Mouse (Mus musculus) T-helper 2 cell (primary cell): ENCODE measurements around the gene Bspry.
"Not testable (repeated sequence)": the region's sequence is repeated elsewhere in the genome, so short reads cannot be mapped to it uniquely, and the experiment has no call there.

ENCODE experiments used
- in situ Hi-C: fragments of 300-600 bp; cut with MboI, MseI; formaldehyde crosslinking; loops from one replicate; pipeline ENCODE4 v1.15.1; 2025; ENCODE audit warnings: high pct_unique_total_duplicates

The Bspry gene

DNA sequence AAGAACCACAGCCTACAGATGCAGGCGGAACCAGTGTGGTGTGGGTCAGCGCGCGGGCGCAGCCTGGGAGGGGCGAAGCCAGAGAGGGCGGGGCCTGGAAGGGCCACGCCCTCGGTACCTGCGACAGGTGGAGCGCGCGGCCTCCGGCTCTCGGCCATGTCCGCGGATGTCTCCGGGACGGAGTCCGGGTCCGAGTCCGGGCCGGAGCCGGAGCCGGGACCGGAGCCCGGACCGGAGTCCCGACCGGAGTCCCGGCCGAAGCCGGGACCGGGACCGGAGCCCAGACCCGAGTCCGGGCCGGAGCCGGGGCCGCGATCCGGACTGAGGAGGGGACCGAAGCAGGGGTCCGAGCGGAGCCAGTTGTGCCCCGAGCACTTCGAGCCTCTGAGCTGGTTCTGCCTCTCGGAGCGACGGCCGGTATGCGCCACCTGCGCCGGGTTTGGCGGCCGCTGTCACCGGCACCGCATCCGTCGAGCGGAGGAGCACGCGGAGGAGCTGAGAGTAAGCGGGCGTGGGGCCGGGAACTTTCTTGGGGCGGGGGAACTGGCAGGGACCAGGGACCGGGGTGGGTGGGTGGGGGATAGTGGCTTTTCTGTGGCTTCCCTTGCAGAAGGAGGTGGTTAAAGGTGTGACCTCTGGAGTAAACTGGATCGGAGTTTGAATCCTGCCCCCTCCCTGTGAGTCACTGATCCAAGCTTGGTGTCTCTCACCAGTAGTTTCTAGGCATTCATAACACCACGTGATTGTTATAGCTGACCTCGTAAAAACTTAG is at the start of gene Bspry:
Gene Bspry (plus strand): TSS at position 117 of the 772 bp plus-strand sequence.
- in situ Hi-C loops, result no loop called here

- in situ Hi-C loops, result no loop called here
These were observed 49.2 kb upstream of the Bspry start for GRCm38 (mm10) chr4:62430678-62431077.

DNA sequence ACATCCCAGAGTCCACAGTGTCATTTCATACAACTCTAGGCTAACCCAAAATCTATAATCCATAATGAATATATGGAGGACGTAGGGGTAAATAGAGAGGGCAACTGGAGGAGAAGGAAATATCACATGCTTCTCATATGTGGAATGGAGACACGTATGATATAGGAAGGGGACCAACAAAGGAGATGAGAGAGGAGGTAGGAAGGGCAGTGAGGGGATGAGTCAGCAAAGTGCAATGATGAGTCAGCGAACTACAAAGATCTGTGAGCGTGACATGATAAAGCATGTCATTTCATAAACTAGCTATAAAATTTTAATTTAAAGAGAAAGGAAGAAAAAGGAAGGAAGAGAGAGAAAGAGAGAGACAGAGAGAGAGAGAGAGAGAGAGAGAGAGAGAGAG is 48.3 kb upstream of the Bspry start:
- in situ Hi-C loops, result no loop called here

- in situ Hi-C loops, result no loop called here
These were observed 45.6 kb upstream of the Bspry start for GRCm38 (mm10) chr4:62433939-62434870.

DNA sequence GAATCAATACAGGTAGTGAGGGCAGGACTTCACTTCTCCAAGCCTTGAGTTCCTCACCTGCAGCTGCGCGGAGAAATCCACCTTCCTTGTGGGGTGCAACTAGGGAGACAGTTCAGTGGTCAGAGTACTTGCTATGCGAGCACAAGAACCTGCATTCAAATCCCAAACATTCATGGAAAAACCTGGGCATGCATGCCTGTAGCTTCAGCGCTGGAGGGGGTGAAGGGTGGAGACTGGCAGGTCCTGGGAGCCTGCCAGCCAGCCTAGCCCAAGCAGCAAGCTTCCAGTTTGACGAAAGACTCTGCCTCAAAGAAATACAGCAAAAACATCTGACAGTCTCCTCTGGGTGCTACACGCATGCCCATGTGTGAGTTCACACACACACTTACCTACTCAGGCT is 44.8 kb upstream of the Bspry start, which contains the start of gene Rnf183:
Gene Rnf183 (minus strand): TSS at position 172 of the 400 bp plus-strand sequence.
- in situ Hi-C loops, result no loop called here

DNA sequence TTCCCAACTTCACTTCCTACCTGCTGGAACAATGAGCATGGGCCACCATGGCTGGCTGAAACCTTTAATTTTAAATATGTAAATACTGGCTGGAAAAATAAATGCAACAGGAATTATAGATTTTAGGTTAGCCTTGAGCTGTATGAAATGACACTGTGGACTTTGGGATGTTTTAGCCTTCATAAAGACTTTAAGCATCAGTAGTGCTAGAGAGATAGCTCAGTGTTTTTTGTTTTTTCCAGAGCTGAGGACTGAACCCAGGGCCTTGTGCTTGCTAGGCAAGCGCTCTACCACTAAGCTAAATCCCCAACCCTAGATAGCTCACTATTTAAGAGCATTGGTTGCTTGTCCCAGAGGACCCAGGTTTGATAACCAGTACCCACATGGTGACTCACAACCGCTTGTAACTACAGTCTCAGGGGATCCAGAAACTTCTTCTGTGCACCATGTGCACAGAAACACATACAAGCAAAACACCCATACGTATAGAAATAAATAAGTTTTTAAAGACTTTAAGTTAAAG is 42.5 kb upstream of the Bspry start:
- in situ Hi-C loops, result no loop called here

GRCm38 (mm10) chr4:62437871-62438270 is 42.0 kb upstream of the Bspry start:
- in situ Hi-C loops, result no loop called here

DNA sequence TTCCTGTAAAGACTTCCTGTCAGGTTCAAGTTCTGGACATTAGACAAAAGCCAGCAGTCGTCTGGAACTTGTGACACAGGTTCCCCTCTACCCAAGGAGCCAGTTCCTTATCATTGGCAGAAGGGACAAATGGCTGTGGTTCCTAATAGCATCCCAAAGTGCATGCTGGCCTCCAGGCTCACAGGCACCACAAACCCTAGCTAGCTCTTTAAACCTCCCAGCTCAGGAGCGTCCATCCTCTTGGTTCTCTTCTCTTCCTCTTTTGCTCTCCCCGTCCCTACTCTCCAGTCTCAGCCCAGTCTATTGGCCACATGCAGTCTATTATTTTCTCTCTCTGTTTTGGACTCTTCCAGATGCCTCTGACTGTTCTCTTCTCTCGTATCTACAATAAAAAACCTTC is 40.1 kb upstream of the Bspry start:
- in situ Hi-C loops, result no loop called here

GRCm38 (mm10) chr4:62440544-62440943 is 39.3 kb upstream of the Bspry start:
- in situ Hi-C loops, result no loop called here

DNA sequence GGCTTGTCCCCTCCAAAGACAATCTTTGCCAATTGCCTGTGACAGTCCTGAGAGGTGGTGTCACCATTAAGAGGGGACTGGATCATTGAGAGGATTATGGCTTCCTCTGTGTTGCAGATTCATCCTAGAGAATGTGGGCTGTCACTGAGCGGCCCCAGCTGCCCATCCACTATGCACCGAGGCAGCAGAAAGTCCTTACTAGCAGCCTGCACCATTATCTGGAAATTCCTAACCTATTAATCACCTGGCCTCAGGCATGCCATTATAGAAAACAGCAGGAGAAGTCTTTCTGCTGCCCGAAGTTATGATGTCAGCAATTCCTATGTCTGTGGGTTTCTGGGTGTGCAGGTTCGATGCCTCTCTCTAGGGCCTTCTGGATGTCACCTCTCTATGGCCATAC is 38.9 kb upstream of the Bspry start:
- in situ Hi-C loops, result no loop called here

DNA sequence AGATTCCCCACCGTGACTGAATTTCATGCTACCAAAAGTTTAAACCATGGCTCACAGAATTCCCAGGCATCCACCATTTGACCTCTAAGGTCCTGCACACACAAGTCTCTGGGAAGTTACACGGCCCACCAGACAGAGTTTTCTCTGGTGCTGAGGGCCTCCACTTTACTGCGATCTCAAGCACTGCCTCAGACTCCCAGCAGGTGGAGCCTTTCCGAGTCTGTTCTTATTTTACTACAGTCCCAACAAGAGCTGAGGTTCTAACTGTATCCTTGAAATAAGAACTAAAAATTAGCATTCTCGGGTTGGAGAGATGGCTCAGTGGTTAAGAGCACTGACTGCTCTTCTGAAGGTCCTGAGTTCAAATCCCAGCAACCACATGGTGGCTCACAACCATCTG is 24.9 kb upstream of the Bspry start:
- in situ Hi-C loops, result loop anchor here (10.0 kb wide), 1 partner anchor 310 kb away; no protein-coding TSS in a partner anchor

DNA sequence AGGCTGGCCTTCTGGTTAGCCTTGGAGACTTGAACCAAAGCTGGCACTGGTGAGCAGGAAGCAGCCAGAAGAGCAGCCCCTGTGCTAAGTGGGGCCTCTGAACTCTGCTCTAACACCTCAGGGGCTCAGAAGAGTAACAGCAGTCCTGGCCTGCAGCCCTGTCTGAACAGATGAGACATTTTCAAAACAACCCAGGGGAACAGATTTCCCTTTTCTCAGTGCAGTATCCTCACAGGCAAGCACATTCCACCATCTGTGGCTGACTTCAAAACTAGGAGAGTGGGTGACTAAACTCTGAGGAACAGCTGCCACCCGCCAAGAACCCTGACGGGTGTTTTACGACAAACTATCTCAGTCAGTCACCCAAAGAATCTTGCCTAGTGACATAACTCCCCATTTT is 20.8 kb upstream of the Bspry start:
- in situ Hi-C loops, result loop anchor here (10.0 kb wide), 1 partner anchor 306 kb away; no protein-coding TSS in a partner anchor

DNA sequence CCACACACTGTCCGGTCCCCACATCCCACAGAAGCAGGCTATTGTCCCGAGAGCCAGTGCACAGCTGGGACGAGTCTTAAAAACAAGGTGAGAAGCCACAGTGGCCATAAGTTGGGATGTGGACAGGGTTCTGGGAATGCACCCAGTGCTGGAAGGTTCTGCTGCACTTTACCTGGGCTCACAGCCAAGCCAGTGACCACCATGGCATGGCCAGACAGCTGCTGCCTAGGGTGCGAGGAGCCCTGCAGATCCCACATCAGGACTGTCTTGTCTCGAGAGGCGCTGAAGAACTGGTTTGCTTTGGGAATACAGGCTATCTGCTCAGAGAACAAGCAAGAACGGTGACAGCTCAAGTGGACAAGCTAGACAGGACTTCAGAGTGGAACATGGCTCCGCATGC is 19.5 kb upstream of the Bspry start:
- in situ Hi-C loops, result no loop called here

- in situ Hi-C loops, result no loop called here
These were observed 16.7 kb upstream of the Bspry start for GRCm38 (mm10) chr4:62463124-62463523.

GRCm38 (mm10) chr4:62468158-62468557 is 11.7 kb upstream of the Bspry start:
- in situ Hi-C loops, result no loop called here

- in situ Hi-C loops, result loop anchor here (5.0 kb wide), 1 partner anchor 42 kb away; no protein-coding TSS in a partner anchor
These were observed 9.2 kb upstream of the Bspry start, which contains the start of gene Wdr31 for GRCm38 (mm10) chr4:62470598-62471051. TSS of gene Wdr31 (minus strand) at chr4:62470896.

GRCm38 (mm10) chr4:62472071-62472470 is 7.8 kb upstream of the Bspry start:
- in situ Hi-C loops, result loop anchor here (5.0 kb wide), 1 partner anchor 40 kb away; no protein-coding TSS in a partner anchor

DNA sequence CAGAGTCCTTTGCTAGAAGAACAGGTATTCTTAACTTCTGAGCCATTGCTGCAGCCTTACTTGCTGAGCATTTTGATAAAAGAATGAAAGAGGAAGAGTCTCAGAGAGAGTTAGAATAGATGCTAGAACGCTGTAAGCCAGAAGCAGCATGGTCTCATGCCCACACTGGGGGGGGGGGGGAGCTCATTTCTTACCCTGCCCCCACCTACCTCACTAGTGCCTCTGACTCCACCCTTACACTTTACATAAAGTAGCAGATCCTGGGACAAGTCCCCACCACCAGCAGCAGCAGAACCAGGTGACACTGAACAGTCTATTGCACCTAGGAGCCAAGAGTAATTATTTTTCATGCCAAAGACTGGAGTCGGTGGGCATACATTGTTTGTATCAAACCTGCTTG is 4.7 kb upstream of the Bspry start:
- in situ Hi-C loops, result no loop called here

GRCm38 (mm10) chr4:62475793-62476192 is 4.1 kb upstream of the Bspry start:
- in situ Hi-C loops, result no loop called here

DNA sequence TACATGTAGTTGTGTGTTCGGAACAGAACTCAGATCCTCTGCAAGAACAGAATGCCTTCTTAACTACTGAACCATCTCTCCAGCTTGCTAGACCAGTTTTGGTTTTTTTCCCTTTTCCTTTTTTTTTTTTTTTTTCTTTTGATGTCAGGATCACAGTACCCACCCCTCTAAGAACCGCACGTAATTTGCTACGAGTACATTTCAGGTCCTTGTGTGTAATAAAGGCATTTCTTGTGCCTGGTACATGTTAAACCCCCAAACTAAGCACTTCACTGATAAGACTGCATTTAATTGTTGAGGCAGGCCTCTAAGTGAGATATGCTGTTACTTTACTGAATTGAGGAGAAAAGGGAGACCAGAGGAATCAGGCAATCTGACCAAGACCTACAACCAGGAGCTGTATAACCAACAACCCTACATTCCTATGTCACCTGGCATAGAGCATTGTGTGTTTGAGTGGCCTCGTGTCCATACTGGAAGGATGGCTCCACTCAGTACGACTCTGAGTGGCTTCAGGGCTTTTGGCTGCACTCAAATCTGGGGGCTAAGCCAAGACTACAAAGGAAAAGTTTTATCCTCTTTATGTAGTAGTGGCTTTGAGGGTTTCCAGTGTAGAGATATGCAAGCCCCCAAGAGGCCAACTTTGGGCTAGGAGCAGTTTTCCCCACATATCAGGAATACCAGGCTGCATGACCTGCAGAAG is 2.2 kb upstream of the Bspry start:
- in situ Hi-C loops, result no loop called here

DNA sequence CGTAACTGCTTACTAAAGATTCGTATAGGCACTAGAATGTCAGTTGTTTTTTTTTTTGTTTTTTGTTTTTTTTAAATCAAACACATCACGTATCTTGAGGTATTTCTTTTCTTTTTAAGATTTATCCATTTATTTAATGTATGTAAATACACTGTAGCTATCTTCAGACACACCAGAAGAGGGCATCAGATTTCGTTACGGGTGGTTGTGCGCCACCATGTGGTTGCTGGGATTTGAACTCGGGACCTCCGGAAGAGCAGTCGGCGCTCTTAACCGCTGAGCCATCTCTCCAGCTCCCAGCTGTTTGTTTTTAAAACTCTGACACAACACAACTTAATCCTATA is 288 bp upstream of the Bspry start:
- in situ Hi-C loops, result not testable (repeated sequence)
